Mouse (Mus musculus): ENCODE measurements around the gene Exosc10.

Gene Exosc10

DNA sequence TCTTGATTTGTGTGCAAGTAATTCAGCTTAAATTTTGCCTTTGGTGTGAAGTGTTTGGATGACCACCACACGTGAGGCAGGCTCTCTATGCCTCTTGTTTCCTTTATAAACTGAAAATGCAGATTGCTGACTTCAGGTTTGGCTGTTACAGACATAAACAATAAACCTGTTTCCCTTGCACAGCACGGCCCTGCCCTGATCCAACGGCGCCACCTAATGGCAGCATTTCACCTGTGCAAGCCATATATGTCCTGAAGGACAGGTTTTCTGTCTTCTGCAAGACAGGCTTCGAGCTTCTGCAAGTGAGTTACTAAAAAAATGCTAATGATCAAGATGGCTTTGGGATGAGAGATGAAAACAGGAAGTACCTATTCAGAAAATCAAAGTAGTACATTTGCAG, 49.5 kb downstream of the Exosc10 start:
- DNase-seq (ENCODE audit: low spot score in 2 of 2): peak; percentile 76 to 91

DNA sequence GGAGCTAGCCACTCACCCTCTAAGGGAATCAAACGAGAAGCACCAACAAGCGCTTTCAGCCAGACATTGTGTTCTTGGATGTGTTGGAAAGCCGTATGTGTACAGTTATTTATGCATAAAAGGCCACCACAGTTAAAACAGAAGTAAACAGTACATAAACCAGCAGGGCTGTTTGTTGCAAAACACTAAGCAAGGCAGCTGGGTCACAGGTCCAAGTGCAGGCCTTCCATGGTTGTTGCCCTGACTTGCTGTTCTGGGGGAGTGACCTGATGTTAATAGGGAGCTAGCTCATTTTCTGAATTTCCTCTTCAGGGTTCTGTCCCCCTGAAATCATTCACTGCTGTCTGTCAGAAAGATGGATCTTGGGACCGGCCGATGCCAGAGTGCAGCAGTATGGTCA, 51.6 kb downstream of the Exosc10 start:
- DNase-seq (ENCODE audit: low spot score in 2 of 2): no peak

DNA sequence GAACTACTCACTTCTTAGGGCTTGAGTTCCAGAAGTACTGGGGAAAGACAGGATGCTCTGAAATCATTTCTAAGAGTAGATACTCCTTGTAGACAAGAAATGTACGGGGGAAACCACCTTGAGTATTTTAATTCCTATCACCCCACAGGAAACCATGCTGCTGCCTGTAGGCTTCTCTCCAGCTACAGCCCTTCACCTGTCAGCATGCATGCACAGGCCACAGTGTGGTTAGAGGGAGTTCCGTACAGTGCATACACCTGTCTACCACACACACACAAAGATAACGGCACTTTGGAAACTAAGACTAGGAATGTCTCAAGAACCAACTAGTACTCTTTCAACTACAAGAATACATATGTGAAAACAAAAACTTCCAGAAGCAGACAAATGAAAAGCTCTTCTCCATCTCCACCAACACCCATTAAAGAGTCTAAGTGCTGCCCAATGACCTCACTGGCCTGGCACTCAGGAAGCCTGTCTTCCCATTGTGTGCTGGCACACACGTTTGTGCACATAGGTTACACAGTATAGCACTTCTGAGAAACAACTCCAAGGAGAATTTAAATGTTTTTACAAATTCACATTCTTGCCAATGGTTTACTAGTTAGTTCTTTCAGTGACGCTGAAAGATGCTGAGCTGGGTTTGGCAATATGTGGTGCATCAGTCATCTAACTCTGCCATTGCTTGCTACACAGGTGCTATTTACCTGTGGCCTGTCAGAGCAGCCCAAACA, 52.6 kb downstream of the Exosc10 start:
- DNase-seq (ENCODE audit: low spot score in 2 of 2): no peak

DNA sequence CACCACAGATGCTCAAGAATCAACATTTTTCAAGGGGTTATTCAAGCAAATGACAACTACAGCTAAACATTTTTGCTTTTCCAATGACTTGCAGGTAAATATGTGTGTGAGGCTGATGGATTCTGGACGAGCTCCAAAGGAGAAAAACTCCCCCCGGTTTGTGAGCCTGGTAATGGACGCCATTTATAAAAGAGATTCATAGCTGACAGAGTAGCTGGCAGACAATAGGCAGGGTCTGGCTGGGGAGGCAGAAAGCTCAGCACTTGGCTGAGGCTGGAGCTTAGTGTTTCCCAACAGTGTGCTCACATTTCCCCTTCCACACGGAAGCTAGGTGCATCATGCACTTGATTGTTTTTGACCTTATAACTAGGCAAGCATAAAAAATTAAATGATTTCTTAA, 54.3 kb downstream of the Exosc10 start:
- no peak for DNase-seq (ENCODE audit: low spot score in 2 of 2)

DNA sequence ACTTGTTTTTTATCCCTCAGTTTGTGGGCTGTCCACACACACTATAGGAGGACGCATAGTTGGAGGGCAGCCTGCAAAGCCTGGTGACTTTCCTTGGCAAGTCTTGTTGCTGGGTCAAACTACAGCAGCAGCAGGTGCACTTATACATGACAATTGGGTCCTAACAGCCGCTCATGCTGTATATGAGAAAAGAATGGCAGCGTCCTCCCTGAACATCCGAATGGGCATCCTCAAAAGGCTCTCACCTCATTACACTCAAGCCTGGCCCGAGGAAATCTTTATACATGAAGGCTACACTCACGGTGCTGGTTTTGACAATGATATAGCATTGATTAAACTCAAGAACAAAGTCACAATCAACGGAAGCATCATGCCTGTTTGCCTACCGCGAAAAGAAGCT, 55.5 kb downstream of the Exosc10 start:
- DNase-seq (ENCODE audit: low spot score in 2 of 2): no peak

DNA sequence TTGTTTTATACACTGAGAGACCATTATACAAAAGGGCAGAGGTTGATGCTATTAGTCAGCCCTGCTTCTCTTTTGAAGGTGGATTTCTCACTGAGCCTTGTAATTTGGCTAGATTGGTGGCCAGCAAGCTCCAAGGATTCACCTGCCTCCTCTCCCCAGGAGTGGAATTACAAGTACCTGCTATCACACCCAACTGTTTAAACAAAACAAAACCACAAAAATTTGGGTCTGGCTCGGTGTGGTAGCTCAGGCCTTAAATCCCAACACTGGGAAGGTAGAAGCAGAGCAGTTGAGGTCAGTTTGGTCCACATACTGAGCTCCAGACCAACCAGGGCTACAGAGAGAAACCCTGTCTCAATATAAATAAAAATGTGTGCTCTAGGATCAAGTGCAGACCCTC, 61.6 kb downstream of the Exosc10 start:
- DNase-seq (ENCODE audit: low spot score in 2 of 2): no peak

DNA sequence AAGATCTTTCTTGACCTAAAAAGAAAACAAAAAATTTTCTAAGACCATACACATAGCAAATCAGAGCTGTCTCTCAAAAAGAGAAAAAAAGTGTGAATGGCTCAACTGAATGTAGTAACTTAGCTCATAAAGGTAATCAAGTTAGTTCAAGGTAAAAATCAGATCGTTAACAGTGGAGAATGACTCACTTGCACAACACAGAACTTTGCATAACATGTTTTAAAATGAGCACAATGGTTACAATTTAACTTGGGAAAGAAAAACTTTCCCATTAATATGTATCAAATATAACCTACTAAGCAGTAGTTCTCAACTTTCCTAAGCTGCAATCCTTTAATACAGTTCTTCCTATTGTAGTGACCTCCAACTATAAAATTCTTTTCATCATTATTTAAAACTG, 62.5 kb downstream of the Exosc10 start:
- DNase-seq (ENCODE audit: low spot score in 2 of 2): no peak

DNA sequence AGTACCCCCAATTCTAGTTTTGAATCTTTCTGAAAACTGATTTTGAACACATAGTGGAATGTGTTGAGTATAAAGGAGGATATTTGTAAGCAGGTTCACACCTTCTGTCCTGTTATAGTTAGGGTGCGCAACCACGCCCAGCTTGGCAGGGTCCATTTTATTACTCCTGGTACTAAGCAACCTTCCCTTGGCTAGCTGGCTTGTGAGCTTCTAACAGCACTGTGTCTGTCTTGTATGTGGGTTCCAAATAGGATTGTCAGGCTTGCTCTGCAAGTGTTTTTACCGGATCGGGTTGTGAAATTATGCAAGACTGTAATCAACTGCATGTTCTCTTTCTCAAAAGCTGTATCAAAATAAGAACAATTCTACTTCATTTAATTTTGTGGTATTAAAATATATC, 64.3 kb downstream of the Exosc10 start:
- DNase-seq (ENCODE audit: low spot score in 2 of 2): no peak

DNA sequence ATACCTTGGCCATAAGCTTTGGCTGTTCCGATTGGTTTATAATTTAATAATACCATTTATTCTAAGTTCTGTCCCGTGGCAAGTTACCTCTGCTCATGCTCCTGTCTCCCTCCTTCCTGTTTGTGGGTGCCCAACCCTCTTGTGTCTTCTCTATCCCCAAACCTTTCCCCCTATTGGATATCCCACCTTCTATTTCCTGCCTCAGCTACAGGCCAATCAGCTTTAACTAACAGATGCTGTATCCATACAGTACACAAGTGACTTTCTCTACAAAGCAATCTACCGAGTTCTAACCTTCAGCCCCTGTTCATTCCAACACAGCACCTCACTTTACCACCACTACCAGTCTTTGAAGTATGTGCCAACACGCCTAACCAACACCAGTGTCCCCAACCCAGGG, 65.4 kb downstream of the Exosc10 start:
- no peak for DNase-seq (ENCODE audit: low spot score in 2 of 2)

DNA sequence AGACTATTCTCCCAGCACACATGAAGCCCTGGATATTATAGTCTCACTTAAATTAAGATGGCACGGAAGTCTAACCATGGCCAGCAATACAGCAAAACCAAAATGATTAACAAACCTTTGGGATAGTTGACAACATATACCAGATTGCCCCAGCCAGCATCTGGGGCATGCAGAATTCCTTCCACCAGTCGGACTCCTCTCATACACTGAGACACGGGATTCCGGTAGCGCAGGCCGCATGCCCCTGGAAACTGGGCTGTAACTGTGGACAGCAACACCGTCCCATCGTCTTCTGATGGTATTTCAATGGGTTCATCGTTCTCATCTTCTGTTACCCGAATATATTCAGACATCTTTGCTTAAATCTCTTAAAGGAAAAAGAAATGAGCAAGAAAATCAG, 66.8 kb downstream of the Exosc10 start:
- DNase-seq (ENCODE audit: low spot score in 2 of 2): no peak

DNA sequence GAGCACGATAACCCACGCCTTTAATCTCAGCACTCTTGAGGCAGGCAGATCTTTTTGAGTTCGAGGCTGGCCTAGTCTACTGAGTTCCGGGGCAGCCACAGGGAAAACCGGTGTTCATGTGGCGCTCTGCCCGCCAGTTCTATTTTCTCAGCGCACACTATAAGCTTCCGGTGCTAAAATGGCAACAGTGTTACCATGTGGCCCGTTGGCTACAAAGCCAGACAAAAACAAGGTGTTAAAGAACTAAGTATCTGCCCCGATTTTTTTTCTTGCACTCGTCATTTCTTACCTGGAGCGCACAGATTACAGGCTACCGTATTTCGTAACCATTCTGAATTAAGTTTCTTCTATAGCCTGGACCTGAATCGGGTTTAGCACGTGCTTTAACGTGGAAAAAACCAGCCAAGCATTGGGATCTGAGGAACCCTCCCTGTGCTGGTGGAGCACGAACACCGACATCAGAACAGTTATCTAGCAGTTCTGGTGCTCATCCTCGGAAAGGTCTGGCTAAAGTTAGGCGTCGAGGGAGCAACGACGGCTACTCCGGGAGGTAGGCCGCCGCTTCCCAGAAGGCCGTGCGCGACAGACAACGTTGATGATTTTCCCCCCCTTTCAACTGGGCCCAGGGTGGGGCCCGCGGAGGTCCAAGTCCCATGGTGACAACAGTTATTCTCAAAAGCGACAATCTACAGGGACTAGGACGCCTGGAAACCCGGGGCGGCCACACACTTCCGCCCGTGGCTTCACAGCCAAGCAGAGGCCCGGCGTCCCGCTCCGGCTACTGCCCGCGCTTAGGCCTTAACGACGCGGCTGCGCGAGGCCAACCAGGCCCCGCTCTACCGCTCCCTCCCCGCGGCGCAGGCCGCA, 67.8 kb downstream of the Exosc10 start:
- peak in 1 of 2 experiments; percentile 56 for DNase-seq (ENCODE audit: low spot score in 2 of 2)

DNA sequence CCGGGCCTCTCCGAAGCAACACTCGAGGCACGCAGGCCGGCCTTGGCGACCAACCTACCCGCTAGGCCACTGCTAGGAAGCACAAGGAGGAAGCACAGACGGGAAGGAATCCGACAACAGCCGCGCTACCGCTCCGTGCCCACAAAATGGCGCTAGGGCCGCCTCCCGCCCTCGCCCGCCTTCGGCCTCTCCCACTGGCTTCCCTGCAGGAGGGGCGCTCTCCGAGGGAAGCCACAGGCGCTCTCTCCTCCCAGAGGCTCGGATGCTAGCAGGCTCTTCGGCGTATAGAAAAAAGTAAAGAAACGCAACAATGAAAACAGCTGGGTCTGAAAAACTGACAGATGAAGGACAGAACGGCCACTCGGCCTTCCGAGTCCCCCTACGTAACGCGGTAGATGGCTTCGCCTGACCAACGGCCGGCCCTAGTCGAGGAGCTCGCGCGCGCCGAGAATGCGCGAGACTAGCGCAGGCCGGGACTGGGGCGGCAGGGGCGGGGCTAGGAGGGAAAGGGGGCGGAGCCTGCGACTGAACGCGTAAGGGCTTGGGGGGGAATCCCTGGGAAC, 68.5 kb downstream of the Exosc10 start, which contains the start of gene Tardbp:
TSS of gene Tardbp (minus strand) at position 397 of the 563 bp plus-strand sequence.
- peak; percentile 98 to 99 for DNase-seq (ENCODE audit: low spot score in 2 of 2)

DNA sequence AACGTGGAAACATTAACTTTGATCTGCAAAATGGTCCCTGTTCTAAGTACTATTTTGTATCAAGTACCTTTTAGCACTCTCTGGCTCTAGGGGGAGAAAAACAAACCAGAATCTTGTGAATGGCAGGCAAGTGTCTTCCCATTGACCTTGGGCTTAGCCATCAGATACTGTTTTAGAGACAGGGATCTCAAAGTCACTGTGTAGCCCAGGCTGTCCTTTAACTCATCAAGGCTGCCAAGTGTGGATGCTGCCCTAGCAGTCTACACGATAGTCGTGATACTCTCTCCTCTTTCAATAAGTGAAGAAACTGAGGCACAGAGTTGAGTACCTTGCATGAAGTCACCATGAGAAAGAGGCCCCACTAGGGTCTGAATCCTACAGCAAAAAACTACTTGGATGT, 69.0 kb downstream of the Exosc10 start:
- no peak for DNase-seq (ENCODE audit: low spot score in 2 of 2)
